Comparison of ENCODE assay signal across 8 mouse cellular contexts in the genomic region with DNA sequence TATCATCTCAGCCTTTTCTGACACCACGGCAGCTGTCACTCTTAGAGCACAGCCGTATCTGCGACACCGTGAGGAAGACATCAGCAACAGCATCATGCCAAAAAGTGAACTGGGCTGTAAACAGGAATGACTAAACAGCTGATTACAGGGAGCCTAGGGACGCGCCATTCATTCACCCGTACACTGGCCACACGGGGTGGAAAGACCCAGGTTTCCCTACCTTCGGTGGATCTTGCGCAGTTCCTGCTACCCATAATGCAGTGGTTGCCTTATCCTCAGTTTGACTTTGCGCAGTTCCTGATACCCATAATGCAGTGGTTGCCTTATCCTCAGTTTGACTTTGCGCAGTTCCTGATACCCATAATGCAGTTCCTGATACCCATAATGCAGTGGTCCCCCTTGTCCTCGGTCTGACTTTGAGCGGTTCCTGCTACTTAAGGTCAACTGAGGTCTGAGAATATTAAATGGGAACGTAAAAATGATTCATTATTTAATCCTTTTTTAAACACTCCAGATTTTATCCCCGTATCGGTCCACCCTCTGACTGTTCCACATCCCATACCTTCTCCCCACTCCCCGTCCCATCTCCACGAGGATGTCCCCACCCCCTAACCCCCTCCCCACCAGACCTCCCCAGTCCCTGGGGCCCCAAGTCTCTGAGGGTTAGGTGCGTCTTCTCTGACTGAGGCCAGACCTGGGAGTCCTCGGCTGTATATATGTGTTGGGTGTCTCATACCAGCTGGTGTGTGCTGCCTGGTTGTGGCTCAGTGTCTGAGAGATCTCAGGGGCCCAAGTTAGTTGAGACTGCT.
DNase-seq lines count a peak whose midpoint lies in the region; ATAC-seq and TF ChIP-seq lines count a peak whose summit lies in the region.

No protein-coding gene starts in this region.

- H3K4me1 ChIP-seq in testis, adult 2 months (ENCODE audit: control insufficient read depth, insufficient read depth, low read length), result no peaks in the 10 kb centered on the region
- H3K4me1 ChIP-seq in heart, embryonic 14.5 days (ENCODE audit: control insufficient read depth in 2 of 2, insufficient read depth in 2 of 2, low read length in 2 of 2), result peaks cover 22 to 38% of the 10 kb centered on the region in 2 experiments
- peaks cover 39% of the 10 kb centered on the region for H3K4me1 ChIP-seq in liver, embryonic 13.5 days (replicated peaks)
- peaks cover 11% of the 10 kb centered on the region for H3K4me1 ChIP-seq in neural tube, embryonic 15.5 days

- TF ChIP-seq CTCF in testis, adult 2 months (IDR thresholded peaks at IDR 0.05; ENCODE audit: control insufficient read depth, insufficient read depth, insufficient replicate concordance, low read depth, low read length), result no peak

- no peak overlapping the region for H3K4me2 ChIP-seq in heart, embryonic 14.5 days (ENCODE audit: low read length)
- H3K4me2 ChIP-seq in liver, embryonic 13.5 days, result peak overlapping the region; percentile 60
- H3K4me2 ChIP-seq in neural tube, embryonic 15.5 days, result peak overlapping the region; percentile 52

- 0 out of 2 replicates have a peak overlapping the region, but pooled peaks have one; percentile 11 for H3K27ac ChIP-seq in testis, adult 2 months (ENCODE audit: control insufficient read depth, insufficient read depth, low read depth, low read length)
- H3K27ac ChIP-seq in heart, embryonic 14.5 days (replicated peaks in 1 of 2; ENCODE audit: control insufficient read depth in 1 of 2, insufficient read depth in 1 of 2, low read depth in 2 of 2, low read length in 2 of 2), result peak overlapping the region in 1 of 2 experiments; percentile 59; a peak in 1 of 4 replicates
- peak overlapping the region; percentile 60 for H3K27ac ChIP-seq in liver, embryonic 13.5 days
- no peak overlapping the region for H3K27ac ChIP-seq in neural tube, embryonic 15.5 days (replicated peaks)

- 60% methylated on average over 21 of the region's 21 CpGs for WGBS in heart, embryonic 14.5 days
- 55% methylated on average over 21 of the region's 21 CpGs for WGBS in liver, embryonic 13.5 days (ENCODE audit: insufficient replicate concordance)
- WGBS in neural tube, embryonic 15.5 days, result 60% methylated on average over 21 of the region's 21 CpGs

- peak; percentile 58 for ATAC-seq in heart, embryonic 14.5 days (ENCODE audit: insufficient number of reproducible peaks, insufficient read depth, low FRiP score, low read depth)
- ATAC-seq in liver, embryonic 13.5 days (ENCODE audit: low read depth), result peak; percentile 81
- ATAC-seq in neural tube, embryonic 15.5 days (ENCODE audit: low FRiP score), result peak; percentile 79

- H3K36me3 ChIP-seq in testis, adult 2 months (ENCODE audit: control insufficient read depth, insufficient read depth, low read length), result no peaks in the 10 kb centered on the region
- H3K36me3 ChIP-seq in heart, embryonic 14.5 days (ENCODE audit: control insufficient read depth, insufficient read depth, low read length), result peaks cover 46% of the 10 kb centered on the region
- H3K36me3 ChIP-seq in liver, embryonic 13.5 days, result no peaks in the 10 kb centered on the region
- H3K36me3 ChIP-seq in neural tube, embryonic 15.5 days, result no peaks in the 10 kb centered on the region

- peak; percentile 67 for DNase-seq in adrenal gland, adult 2 months
- DNase-seq in adrenal gland, adult 18-20 months (ENCODE audit: low spot score in 2 of 2), result no peak
- DNase-seq in testis, postnatal 14 days (ENCODE audit: low spot score), result no peak
- peak; percentile 43 for DNase-seq in liver, embryonic 13.5 days
- no peak for DNase-seq in left cerebral cortex, adult 11 months (ENCODE audit: low spot score)

- H3K27me3 ChIP-seq in testis, adult 2 months (ENCODE audit: control insufficient read depth, insufficient read depth, low read length), result no peaks in the 10 kb centered on the region
- H3K27me3 ChIP-seq in heart, embryonic 14.5 days (ENCODE audit: control insufficient read depth, insufficient read depth, low read length), result no peaks in the 10 kb centered on the region
- no peaks in the 10 kb centered on the region for H3K27me3 ChIP-seq in liver, embryonic 13.5 days
- H3K27me3 ChIP-seq in neural tube, embryonic 15.5 days (replicated peaks), result no peaks in the 10 kb centered on the region

- no peaks in the 10 kb centered on the region for H3K9me3 ChIP-seq in heart, embryonic 14.5 days (ENCODE audit: control insufficient read depth, low read length)
- no peaks in the 10 kb centered on the region for H3K9me3 ChIP-seq in liver, embryonic 13.5 days (replicated peaks)
- H3K9me3 ChIP-seq in neural tube, embryonic 15.5 days (replicated peaks), result no peaks in the 10 kb centered on the region

- TF ChIP-seq POLR2A in testis, adult 2 months (IDR thresholded peaks at IDR 0.05; ENCODE audit: control insufficient read depth, low read depth, low read length), result peak; percentile 43; the same call in 1 of the 2 replicates

- peak overlapping the region; percentile 88 for H3K4me3 ChIP-seq in testis, adult 2 months (ENCODE audit: control insufficient read depth, low read depth, low read length)
- H3K4me3 ChIP-seq in heart, embryonic 14.5 days (ENCODE audit: control insufficient read depth in 1 of 2, insufficient read depth in 1 of 2, low read depth in 1 of 2, low read length in 2 of 2), result peak overlapping the region; percentile 11 to 39; a peak in 3 of 4 replicates
- H3K4me3 ChIP-seq in liver, embryonic 13.5 days (replicated peaks), result peak overlapping the region; percentile 56
- peak overlapping the region; percentile 33 for H3K4me3 ChIP-seq in neural tube, embryonic 15.5 days (replicated peaks)

- no peak overlapping the region for H3K9ac ChIP-seq in heart, embryonic 14.5 days (ENCODE audit: low read length)
- H3K9ac ChIP-seq in liver, embryonic 13.5 days, result peak overlapping the region; percentile 60
- 0 out of 2 replicates have a peak overlapping the region, but pooled peaks have one; percentile 21 for H3K9ac ChIP-seq in neural tube, embryonic 15.5 days (replicated peaks)

Comparison
In these comparisons a context has a peak if more than half of its experiments do, and no peak if none do; other contexts are left out.
1. DNase-seq: peak in adrenal gland, adult 2 months (single experiment) and liver, embryonic 13.5 days (single experiment); none in adrenal gland, adult 18-20 months (0 of 2), testis, postnatal 14 days (single experiment) and left cerebral cortex, adult 11 months (single experiment).
2. H3K4me3 ChIP-seq: peak in every context shown above with its lines; median percentile 88 in testis, adult 2 months; 56 in liver, embryonic 13.5 days; 33 in neural tube, embryonic 15.5 days; 25 in heart, embryonic 14.5 days.
3. Peak in every context shown above with its lines, with median percentiles within 50 percentile points of each other: ATAC-seq.